Mouse (Mus musculus) lung, adult 2 months (tissue): ENCODE results near the gene Thada.

ENCODE experiments used
- CTCF ChIP-seq: fragments of 200-500 bp; IDR thresholded peaks from 2 replicates; pipeline ENCODE4 v1.5.1; 2011; ENCODE audit warnings: mild to moderate bottlenecking, low read length, control low read depth; ENCODE audit not compliant: insufficient read depth
- POLR2A ChIP-seq: fragments of 200-500 bp; IDR thresholded peaks from 2 replicates; pipeline ENCODE4 v1.6.1; 2011; ENCODE audit warnings: low read depth, mild to moderate bottlenecking, control low read depth, low read length, borderline replicate concordance; ENCODE audit errors: extremely low read depth

GRCm38 (mm10) chr17:84213464-84213863 lies 252.5 kb downstream of the Thada start:
- TF ChIP-seq CTCF (no peak), POLR2A (no peak)
